Mouse (Mus musculus) MEL-GATA-1-ER (cell line): ENCODE data around the gene Olfml3.

Source experiments
- DNase-seq: peaks from one replicate; pipeline ENCODE4 v3.0.0-alpha.2; 2012; ENCODE audit warnings: low read depth; ENCODE audit errors: extremely low read depth

Gene Olfml3

DNA sequence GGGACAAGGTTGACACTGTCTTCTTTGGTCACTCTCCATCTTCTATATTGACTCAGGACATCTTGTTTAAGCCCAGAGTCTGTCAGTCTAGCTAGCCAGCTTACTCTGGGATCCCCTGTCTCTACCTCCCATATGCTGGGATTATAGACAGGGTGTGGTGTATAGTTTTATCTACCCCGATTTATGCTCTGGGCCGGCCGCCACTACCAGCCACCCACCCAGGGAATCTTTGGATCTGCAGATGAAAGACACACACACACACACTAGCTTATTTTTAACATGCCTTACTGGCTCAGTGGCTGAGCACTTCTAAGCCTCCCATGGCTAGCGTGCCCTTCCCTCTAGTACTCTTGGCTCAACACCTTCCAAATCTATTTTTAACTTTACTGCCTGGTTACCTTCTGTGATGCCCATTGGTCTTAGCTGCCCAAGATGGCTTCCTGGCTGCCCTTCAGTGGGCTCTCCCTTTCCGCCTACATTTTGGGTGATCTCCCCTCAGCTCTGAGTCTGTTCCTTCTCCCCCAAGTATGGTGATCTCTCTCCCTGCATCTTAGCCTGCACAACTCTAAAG, 28.2 kb downstream of the Olfml3 start:
- DNase-seq = no peak

DNA sequence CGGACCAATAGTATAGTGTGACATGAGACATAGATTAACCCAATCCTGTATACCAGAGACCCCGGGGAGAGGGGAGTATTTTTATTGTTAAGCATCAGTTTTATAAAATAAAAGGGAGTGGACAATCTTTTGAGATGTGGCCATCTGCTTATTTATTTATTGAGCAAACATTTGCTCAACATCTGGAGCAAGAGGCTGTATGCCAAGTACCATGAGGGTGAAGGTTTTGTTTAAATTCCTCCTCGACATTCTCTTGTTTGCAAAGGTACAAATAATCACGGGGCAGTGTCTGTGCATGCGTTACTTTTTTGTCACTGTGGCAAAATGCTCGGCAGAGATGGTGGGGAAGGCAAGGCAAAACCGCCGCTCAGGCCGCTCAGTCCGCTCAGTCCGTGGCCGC, 32.4 kb downstream of the Olfml3 start:
- no peak for DNase-seq

DNA sequence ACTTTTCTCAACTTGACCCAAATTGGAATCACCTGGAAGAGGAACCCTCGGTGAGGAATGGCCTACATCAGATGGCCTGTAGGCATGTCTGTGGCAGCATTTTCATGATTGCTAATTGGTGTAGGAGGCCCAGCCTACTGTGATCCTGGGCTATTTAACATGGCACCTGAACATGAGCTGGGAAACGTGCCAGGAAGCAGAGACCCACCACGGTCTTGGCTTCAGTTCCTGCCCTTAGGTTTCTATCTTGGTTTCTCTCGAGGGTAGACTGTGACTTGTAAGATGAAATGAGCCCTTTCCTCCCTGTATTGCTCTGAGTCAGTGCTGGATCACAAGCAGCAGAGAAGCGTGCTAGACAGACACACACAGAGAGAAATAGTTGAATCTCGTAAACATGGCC, 33.1 kb downstream of the Olfml3 start:
- no peak for DNase-seq

DNA sequence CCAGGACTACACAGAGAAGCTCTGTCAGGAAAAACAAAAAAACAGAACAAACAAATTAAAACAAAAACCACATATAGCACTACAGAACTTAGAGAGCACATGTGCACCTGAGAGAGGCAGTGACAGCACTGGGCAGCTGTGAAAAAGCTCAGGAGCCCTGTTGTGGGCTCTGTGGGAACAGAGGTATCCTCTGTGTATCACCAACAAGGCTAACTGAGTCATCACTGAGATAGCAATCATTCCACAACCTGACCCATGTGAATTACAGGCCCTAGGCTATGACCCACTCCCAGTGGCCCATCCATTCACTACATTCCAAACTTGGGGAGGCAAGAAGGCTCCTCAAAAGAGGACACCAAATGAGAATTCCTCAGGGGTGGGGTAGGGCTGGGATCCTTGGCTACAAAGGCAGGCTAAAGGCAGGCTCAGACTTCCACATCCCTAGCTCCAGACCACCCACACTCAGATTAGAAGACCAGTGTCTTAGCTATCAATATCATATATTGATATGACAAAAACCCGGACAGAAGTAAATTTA, 41.3 kb downstream of the Olfml3 start:
- DNase-seq = no peak

DNA sequence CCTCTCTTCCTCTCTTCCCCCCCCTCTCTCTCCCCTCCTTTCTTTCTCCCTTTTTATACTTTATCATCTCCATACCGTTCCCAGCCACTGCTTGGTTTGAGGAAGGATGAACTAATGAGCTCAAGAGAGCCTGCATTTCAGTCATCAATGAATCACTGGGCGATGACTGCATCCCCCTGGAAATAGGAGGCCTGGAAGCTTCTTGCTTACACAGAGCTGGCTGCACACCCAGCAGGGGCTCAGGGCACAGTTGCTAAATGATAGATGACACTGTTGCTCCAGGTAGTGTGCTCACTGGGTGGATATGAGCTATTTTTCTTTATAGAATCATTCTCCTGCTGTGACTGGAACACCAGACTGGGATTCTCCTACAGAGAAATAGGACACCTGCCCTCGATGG, 42.2 kb downstream of the Olfml3 start:
- no peak for DNase-seq

DNA sequence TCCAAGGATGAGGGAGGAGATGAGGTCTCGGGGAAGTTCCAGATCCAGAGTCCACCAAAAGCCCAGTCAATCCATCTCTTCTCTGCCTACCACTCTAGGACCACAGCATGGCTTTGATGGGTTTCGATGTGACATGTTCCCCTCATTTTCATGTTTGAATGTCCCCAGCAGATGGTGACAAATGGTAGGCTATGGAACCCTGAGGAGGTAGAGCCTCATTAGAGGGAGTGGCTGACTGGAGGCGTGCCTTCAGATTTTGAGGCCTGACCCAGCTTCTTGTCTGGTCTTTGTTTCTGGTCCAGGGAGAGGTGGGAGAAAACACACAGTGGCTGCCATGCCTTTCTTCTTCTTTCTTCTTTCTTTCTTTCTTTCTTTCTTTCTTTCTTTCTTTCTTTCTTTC, 47.3 kb downstream of the Olfml3 start:
- DNase-seq = no peak

DNA sequence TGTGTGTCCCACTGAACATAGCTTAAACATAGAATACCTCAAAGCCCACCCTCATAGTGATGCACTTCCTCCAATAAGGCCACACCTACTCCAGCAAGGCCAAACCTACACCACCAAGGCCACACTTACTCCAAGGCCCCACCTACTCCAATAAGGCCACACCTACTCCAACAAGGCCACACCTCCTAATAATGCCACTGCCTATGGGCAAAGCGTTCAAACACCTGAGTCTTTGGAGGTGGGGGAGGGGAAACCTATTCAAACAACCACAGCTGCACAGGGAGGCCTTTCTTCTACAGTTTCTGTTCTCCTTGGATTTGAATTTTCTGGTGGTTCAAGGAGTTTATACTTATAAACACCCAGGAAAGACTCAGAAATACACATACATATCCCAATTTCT, 48.8 kb downstream of the Olfml3 start:
- no peak for DNase-seq

DNA sequence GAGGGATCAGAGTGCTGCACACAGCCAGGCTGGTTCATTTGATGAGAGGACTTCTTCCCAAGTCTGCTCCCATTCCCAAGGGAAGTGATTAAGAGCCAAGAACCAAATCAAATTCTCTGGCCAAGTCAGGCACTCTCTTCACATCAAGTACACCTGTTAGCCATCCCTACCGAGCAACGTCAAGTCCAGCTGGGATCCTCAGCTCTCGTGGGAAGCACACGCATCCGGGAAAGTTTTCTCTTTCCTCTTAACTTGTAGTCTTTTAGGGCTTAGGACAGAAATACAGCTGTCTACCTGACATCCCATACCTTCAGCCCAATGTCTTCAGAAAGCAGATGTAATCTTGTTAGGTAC, 53.9 kb downstream of the Olfml3 start:
- DNase-seq = no peak

DNA sequence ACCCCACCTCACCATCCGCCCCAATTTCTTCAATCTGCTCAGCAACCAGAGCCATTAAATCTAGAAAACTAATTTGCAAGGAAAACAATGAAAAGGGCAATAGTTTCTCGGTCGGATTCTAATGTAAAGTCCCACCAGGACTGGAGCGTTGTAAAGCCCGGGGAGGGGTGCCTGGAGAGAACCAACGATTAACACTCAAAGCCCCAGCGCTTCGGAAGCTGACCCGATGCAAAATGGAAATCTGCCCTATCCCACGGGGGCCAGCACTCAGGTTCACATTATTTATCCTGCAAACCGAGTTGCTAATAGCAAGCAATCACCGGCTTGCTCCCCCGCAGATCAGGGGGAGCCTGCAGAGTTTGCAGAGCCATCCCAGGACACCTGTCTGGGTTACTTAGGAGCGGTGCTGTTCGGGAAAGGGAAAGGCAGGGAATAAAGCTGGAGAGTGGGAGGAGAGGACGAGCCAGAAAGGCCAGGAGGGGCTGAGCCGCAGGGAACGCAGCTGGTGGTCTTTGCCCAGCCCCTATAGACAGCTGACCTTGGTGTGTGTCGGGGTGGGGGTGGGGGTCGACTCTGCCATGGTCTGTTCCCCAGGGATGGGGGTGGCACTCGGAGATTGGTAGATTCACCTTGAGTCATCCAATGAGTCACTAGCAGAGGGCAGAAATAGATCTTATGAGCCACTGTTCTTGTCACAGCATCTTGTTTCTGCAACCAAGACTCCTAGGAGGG, 54.4 kb downstream of the Olfml3 start:
- DNase-seq = no peak

DNA sequence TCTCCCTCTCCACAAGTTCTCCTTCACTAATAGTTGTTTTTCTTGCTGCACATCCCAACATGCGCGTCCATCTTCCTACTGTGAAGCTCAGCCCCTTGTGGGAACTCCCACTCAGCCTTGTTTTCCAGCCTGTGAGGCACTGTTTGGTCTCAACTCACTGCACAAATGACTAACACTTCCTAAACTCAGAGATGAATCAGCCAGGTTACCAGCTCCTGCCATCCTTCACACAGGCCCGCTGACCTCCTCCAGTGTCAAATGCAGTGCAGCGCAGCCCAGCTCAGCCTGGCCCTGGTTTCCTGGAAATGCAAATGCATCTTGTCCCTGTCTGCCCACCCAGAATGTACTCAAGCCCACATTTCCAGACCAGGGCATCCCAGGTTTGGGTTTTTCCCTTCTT, 55.3 kb downstream of the Olfml3 start:
- no peak for DNase-seq

DNA sequence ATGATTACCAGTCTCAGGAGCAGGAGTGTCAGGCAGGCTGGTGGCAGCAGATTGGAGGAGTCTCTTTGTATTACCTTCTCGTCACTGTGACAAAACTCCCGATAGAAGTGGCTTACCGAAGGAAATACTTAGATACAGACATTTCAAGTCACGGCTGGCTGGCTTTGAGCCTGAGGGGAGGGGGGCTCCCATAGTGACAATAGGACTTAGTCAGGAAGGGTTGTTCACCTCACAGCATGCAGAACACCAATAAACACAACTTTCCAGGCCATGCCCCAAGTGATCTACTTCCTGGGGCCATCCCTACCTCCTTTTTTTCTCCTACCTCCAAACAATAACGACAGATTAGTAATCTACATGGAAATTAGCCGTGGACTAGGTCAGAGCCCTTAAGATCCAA, 59.0 kb downstream of the Olfml3 start:
- DNase-seq = no peak

DNA sequence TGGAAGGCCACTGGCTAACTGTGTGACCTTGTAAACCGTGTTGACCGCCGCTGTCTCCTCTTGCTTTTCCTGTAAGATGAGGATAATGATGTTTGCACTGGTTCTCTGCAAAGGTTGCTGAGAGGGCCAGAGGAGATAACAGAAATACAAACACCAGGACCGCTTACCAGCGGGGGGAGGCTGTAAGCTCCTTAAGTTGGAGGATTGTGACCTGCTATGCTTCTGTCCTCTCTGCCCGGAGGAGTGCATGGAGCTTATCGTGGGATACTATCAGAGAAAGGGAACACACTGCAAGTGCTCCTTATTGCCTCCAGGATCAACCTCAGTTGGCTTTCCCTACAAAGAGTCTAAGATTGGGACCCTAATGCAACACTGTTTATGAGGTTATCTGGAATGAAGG, 65.1 kb downstream of the Olfml3 start:
- DNase-seq = no peak
